Mouse (Mus musculus) lung, postnatal 14 days (tissue): ENCODE data around the gene Rad9b.

Source experiments
- DNase-seq: peaks from one replicate; pipeline ENCODE4 v3.0.0; 2021

The Rad9b gene

GRCm38 (mm10) chr5:122311692-122312091 lies 42.3 kb downstream of the Rad9b start:
- no peak for DNase-seq

GRCm38 (mm10) chr5:122310699-122311098 lies 43.3 kb downstream of the Rad9b start:
- DNase-seq: no peak

GRCm38 (mm10) chr5:122306536-122306935 lies 47.5 kb downstream of the Rad9b start:
- no peak for DNase-seq

GRCm38 (mm10) chr5:122305472-122305871 lies 48.6 kb downstream of the Rad9b start:
- no peak for DNase-seq

- no peak for DNase-seq
Observed at GRCm38 (mm10) chr5:122304541-122304940, 49.5 kb downstream of the Rad9b start.

GRCm38 (mm10) chr5:122303937-122304336 lies 50.1 kb downstream of the Rad9b start:
- DNase-seq: no peak

DNA sequence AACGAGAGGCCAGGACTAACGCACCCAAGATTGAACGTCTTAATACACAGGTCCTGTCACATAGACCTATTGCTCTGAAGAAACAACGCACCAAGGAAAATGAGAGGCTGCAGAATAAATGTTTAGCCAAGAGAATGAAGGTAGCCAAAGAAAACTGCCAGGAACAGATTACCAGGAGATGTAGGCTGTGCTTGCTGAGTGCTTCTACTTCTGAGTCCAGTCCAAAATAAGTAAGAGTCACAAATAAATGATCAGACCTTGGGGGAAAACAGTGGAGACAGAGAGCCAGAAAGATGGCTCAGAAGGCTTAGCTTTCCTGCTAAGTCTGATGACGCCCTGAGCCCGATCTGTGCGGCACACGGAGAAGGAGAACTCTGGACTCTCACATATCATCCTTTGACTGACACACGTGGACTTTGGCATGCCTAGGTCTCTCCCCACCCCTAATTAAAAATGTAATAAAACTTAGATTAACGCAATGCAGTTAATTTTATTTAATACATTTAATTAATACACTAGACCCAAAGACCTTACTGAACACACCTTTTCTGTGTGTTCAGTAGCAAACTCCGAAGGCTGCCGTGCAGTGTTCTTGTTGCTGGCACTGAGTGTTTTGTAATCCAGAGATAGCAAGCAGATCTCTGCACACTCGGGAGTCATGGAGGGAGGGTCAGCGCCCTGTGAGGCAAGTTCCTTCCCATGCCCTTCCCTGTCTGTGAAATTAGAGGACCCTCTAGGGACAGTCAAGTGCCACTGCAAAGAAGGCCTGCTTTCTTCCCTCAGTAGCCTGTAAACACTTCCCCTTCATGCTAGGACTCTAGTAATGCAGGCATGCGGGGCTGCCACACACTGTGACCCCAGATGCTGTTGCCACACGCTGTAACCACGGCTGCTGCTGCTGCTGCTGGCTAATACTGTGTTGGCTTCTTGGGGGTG lies 51.0 kb downstream of the Rad9b start:
- no peak for DNase-seq

DNA sequence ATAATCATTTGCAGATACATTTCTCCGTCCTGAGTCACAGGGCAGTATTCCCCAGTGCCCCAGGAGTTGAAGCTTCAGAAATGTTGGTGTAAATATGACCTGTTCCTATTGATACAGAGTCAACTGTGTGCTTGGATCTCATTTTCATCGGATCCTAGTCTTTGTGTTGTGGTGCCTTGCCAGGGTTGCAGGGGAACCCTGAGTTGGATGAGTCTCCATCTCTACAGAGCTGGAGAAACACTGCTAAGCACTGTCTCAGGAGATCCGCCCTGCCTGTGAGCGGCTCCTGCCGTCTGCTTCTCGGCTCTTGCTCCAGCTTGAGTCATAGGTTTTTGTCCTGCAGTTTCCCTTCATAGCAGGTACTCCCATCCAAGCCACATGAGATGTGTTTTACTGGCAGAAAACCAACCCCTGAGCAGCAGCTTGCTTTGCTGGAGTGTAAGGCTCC lies 53.9 kb downstream of the Rad9b start:
- no peak for DNase-seq

DNA sequence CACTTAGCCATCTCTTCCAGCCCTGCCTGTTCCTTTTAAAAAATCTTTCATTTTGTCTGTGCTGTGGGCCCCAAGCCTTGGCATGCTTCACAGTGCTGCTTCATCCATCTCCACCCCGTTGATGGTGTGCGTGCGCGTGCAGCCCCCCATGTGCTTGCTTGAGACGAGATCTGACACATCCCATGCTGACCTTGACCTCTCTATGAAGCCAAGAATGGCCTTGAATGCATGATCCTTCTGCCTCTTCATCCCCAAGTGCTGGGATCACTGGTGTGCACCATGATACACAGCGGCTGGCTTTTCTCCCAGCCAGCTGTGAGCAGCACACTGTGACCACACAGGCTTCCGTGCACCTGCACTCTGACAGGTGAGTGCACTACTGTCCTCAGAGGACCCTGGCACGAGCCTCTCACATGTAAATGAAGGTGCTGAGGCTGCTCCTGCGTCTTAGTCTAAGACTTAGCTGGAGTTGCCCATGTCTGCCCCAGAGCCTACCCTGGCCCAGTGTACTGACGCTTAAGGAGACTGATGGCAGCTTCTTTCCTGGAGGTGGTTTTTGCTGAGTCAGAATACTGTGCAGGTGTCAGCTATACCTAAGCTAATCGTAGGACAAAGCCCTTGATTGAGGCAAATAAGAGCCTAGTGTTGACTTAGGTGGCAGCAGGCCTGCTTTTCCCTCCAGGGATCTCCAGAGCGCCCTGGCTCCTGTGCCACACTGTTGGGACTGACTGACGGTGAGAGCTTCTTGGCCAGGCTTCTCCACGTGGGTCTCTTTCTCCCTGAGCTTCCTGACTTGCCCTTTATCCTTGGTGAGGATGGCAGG lies 58.7 kb downstream of the Rad9b start:
- DNase-seq: no peak

GRCm38 (mm10) chr5:122294219-122294735 lies 59.8 kb downstream of the Rad9b start:
- no peak for DNase-seq

DNA sequence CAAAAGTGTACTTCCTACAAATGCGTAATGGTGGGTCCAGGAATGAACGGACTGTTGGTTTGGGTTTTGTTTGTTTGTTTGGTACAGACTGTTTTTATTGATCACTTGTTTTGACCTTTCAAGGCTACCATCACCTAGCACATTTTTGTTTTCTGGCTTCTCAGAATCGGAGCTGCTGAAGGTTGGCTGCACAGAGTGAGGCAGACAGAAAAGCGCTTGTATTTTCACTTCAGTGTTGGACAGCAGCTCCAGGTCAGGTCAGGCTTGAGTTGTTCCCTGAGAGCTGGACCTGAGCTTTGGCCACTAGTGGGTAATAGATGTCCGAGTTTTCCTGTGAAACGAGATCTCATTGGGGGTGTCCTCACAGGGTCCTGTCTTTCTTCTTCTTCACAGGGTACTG lies 60.9 kb downstream of the Rad9b start:
- DNase-seq: no peak

GRCm38 (mm10) chr5:122291553-122292339 lies 62.3 kb downstream of the Rad9b start:
- DNase-seq: no peak

- no peak for DNase-seq
Observed at GRCm38 (mm10) chr5:122291149-122291548, 62.9 kb downstream of the Rad9b start.

- peak; percentile 36 for DNase-seq
Observed at GRCm38 (mm10) chr5:122288147-122288811, 65.8 kb downstream of the Rad9b start.

GRCm38 (mm10) chr5:122287026-122287425 lies 67.0 kb downstream of the Rad9b start:
- no peak for DNase-seq

DNA sequence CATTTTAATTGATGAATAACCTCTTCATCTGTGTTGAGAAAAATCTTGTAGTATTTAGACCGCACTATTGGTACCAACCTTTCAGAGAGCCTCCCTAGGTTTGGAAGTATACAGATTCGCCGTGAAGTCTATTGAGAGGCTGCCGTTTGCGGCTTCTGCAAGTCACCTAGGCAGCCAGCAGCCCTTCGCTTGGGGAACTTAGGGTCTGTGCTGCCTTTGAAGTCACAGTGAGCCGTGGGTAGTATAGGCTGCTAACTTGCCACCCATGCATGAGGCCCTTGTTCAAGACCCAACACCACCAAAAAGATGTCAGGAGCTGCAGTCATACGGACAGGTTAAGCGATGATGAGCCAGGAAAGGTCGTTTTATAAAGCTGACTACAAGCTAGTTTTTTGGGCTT lies 67.8 kb downstream of the Rad9b start:
- DNase-seq: no peak

DNA sequence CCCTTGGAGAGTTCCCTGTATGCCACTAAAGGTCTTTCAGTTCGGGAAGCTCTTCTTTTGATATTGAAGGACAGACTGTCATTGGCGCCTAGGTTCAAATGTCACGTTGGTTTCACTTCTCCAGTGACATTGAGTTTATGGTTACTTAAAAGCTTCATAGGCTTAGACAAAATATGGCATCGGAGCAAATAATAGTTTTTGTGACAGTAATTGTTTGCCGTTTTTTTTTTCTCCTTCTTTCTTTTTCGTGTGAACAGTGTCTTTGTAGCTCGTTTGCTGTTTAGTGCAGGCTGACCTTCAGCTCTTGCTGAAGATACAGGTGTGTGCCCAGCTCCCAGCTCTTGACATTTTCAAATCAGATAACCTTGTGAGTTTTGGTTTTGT lies 68.3 kb downstream of the Rad9b start:
- DNase-seq: no peak

DNA sequence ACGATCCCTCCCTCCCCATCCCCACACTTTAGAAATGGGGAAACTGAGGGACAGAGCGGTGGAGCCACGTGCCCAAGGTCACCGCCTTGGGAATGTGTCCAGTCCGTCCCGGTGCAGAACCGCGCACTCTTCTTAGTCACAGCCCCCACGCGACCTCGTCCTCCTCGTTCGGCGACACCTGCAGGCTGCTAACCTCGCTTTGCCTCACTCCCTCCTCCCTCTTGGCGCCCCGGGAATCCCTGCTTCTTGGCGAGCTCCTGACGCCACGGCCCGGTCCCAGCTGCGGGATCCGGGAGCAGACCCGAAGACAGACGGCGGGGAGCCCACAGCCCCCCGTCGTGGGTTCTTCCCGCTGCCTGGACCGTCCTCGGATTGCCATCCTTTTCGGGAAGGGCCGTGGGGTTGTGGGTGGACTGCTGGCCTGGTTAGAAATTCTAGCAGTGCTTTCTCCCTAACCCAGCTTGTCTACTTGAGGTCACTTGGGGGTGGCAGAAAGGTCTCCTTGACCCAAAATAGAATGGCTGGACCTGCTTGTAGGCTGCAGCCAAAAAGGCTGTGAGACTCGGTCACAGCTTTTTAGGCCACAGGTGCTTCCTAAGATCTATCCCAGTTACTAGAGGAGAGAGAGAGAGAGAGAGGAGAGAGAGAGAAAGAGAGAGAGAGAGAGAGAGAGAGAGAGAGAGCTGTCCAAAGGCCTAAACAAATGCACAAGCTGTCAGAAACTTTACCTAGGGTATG lies 68.8 kb downstream of the Rad9b start:
- peak; percentile 52 for DNase-seq

DNA sequence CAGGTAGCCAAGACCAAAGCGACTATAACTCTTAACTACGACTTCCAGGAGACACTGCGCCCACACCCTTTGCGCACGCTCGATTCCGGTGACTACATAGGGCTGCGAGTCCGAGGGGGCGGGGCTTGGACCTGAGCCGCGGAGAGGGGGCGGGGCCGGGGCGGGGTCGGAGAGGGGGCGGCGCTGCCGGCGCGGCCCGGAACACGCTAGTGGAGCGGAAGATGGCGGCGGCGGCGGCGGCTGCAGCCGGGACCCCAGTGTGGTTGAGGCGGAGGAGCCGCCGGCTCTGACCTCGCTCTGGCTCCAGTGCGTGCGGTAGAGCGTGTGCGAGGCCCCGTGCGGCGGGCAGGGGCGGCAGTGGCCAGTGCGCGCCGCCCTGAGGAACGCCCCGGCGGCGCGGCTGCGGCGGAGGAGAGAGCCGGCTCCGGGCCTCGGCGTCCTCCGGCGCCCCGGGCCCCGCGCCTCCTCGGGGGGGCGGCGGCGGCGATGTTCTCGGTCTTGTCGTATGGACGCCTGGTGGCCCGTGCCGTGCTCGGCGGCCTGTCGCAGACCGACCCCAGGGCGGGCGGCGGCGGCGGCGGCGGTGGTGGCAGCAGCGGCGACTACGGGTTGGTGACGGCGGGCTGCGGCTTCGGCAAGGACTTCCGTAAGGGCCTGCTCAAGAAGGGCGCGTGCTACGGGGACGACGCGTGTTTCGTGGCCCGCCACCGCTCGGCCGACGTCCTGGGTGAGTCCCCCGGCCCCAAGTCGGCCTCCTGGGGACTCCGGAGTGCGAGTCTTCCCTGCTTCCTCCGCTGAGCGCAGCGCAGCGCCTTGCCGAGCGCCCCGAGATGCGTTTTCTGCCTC lies 69.6 kb downstream of the Rad9b start, which contains the start of gene Pptc7:
TSS of gene Pptc7 (plus strand) at position 183 of the 846 bp plus-strand sequence.
- peak; percentile 94 for DNase-seq

DNA sequence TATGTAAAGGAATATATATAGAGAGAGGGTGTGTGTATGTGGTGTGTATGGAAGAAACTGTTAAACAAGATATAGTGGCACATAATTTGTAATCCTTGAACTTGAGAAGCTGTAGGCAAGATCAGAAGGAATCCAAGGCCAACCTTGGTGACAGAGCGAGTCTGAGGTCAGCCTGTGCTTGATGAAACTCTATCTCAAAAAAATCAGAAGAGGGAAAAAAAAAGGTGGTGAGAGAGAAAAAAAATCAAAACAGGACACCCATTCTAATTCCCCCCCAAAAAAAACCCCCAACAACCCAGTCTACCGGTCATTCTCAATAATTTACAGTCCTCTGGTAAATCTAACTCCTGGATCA lies 70.2 kb downstream of the Rad9b start:
- DNase-seq: no peak
